Mouse (Mus musculus) bone marrow macrophage, adult 2 months (primary cell): ENCODE results near the gene Exoc3. TPM values are rescaled to one million over a fixed set of nuclear protein-coding genes. Genes with fewer than 3 reads are reported as not detected.

Experiments used
- H3K27ac ChIP-seq: 2 replicates; pipeline ENCODE4 v1.5.1; 2012; ENCODE audit warnings: low read depth, low read length; ENCODE audit not compliant: insufficient read depth
- H3K4me1 ChIP-seq: 2 replicates; pipeline ENCODE4 v1.6.1; 2012; ENCODE audit warnings: low read length; ENCODE audit not compliant: control insufficient read depth, insufficient read depth
- H3K4me3 ChIP-seq: 2 replicates; pipeline ENCODE4 v1.5.1; 2012; ENCODE audit warnings: mild to moderate bottlenecking, low read length, moderate library complexity; ENCODE audit not compliant: insufficient read depth
- CTCF ChIP-seq: IDR thresholded peaks from 2 replicates; pipeline ENCODE4 v1.5.1; 2012; ENCODE audit warnings: low read depth, mild to moderate bottlenecking, low read length, moderate library complexity
- POLR2A ChIP-seq: IDR thresholded peaks from 2 replicates; pipeline ENCODE4 v1.6.1; 2012; ENCODE audit warnings: mild to moderate bottlenecking, low read depth, low read length, borderline replicate concordance
- polyA plus RNA-seq: library from polyadenylated mRNA; stranded (reverse); fragments of >200 nt; gene quantifications from 2 replicates; pipeline ENCODE4 v1.2.4, GENCODE M21; 2012; ENCODE audit not compliant: missing spikeins, insufficient read depth, insufficient read length

Gene Exoc3
- polyA plus RNA-seq, 1 experiment: 84.9 TPM

- TF ChIP-seq POLR2A: no peak
- no peak for TF ChIP-seq CTCF
- Histone ChIP-seq H3K27ac (no peak overlapping the region), H3K4me3 (no peak overlapping the region), H3K4me1 (no peaks in the 10 kb centered on the region)
Measured at GRCm38 (mm10) chr13:74140793-74141192, 67.7 kb downstream of the Exoc3 start.

GRCm38 (mm10) chr13:74138906-74139647 lies 69.5 kb downstream of the Exoc3 start:
- TF ChIP-seq CTCF (no peak), POLR2A (no peak)
- Histone ChIP-seq H3K4me1 (no peaks in the 10 kb centered on the region), H3K4me3 (no peak overlapping the region), H3K27ac (no peak overlapping the region)

GRCm38 (mm10) chr13:74129909-74130308 lies 78.6 kb downstream of the Exoc3 start:
- Histone ChIP-seq H3K27ac (no peak overlapping the region), H3K4me3 (no peak overlapping the region), H3K4me1 (no peaks in the 10 kb centered on the region)
- TF ChIP-seq POLR2A: no peak
- TF ChIP-seq CTCF: no peak

- Histone ChIP-seq H3K4me1 (no peaks in the 10 kb centered on the region), H3K27ac (no peak overlapping the region), H3K4me3 (no peak overlapping the region)
- TF ChIP-seq POLR2A: no peak
- TF ChIP-seq CTCF: no peak
Measured at GRCm38 (mm10) chr13:74127571-74127970, 81.0 kb downstream of the Exoc3 start.

GRCm38 (mm10) chr13:74122632-74123031 lies 85.9 kb downstream of the Exoc3 start:
- TF ChIP-seq CTCF (no peak), POLR2A (no peak)
- Histone ChIP-seq H3K4me1 (no peaks in the 10 kb centered on the region), H3K27ac (no peak overlapping the region), H3K4me3 (no peak overlapping the region)

- no peak overlapping the region for H3K4me3 ChIP-seq
- H3K27ac ChIP-seq: no peak overlapping the region
- TF ChIP-seq CTCF: no peak
- TF ChIP-seq POLR2A: no peak
- H3K4me1 ChIP-seq: no peaks in the 10 kb centered on the region
Measured at GRCm38 (mm10) chr13:74121795-74122330, 86.7 kb downstream of the Exoc3 start.

- TF ChIP-seq CTCF: no peak
- no peak for TF ChIP-seq POLR2A
- peak within 1 kb of the TSS; percentile 29 for H3K4me3 ChIP-seq
- no peak within 1 kb of the TSS for H3K27ac ChIP-seq
- no peaks in the 10 kb centered on the region for H3K4me1 ChIP-seq
Measured at GRCm38 (mm10) chr13:74121141-74121602, 87.4 kb downstream of the Exoc3 start, which contains the start of gene Slc9a3. TSS of gene Slc9a3 (plus strand) at chr13:74121457.

Other genes starting within 250 kb of the Exoc3 start
- gene Zdhhc11, start 244.9 kb downstream of the Exoc3 start, polyA plus RNA-seq: not detected in 2 replicates
- gene Tppp, start 199.3 kb downstream of the Exoc3 start, polyA plus RNA-seq: 0.11 and 0.31 TPM in 2 replicates
- 5.6 and 9.4 TPM in 2 replicates for gene Cep72, start 146.4 kb downstream of the Exoc3 start, polyA plus RNA-seq
- not detected in 2 replicates for gene Slc9a3, start 87.3 kb downstream of the Exoc3 start, polyA plus RNA-seq
- 44.4 and 47.8 TPM in 2 replicates for gene Ahrr, start 83.6 kb upstream of the Exoc3 start, polyA plus RNA-seq
- 115 and 120 TPM in 2 replicates for gene Pdcd6, start 108.8 kb upstream of the Exoc3 start, polyA plus RNA-seq
- 141 and 167 TPM in 2 replicates for gene Sdha, start 141.5 kb upstream of the Exoc3 start, polyA plus RNA-seq
- gene Ccdc127, start 141.6 kb upstream of the Exoc3 start, polyA plus RNA-seq: 23.1 and 27.3 TPM in 2 replicates
- 0.66 and 0.68 TPM in 2 replicates for gene Lrrc14b, start 155.3 kb upstream of the Exoc3 start, polyA plus RNA-seq
- gene Zfp72, start 182.1 kb upstream of the Exoc3 start, polyA plus RNA-seq: 1.6 and 1.9 TPM in 2 replicates
- 1,981 and 2,080 TPM in 2 replicates for gene Ftl1-ps1, start 191.0 kb upstream of the Exoc3 start, polyA plus RNA-seq